Mouse (Mus musculus) heart, embryonic 14.5 days (tissue): ENCODE measurements at regions not wholly inside any gene's neighbourhood (a gene's known extent, or its start where the extent isn't known, plus 50 kb on each side); places are given as distances from the start of the nearest gene placed in this dataset.

Experiments used
- ATAC-seq: fragments of 200-750 bp; cut with Nextera tagmentation; 2 replicates; pipeline ENCODE4 v1.8.0; 2017; ENCODE audit warnings: low read depth, moderate TSS enrichment; ENCODE audit not compliant: insufficient number of reproducible peaks, insufficient read depth, low FRiP score
- H3K27ac ChIP-seq, 2 experiments: fragments of 200-500 bp in 1 of 2; fragments of 300-500 bp in 1 of 2; sonication (generic) in 1 of 2; replicated peaks in 1 of 2; 2 replicates each; pipeline ENCODE4 v1.5.1; 2012 to 2014; ENCODE audit warnings: low read depth in 2 of 2, low read length in 2 of 2, control low read depth in 1 of 2, mild to moderate bottlenecking in 1 of 2, mixed read lengths in 1 of 2; ENCODE audit not compliant: control insufficient read depth in 1 of 2, insufficient read depth in 1 of 2
- H3K27me3 ChIP-seq: fragments of 300-500 bp; sonication (generic); 2 replicates; pipeline ENCODE4 v1.6.1; 2014; ENCODE audit warnings: mild to moderate bottlenecking, low read length, control low read depth; ENCODE audit not compliant: control insufficient read depth, insufficient read depth
- H3K36me3 ChIP-seq: fragments of 300-500 bp; sonication (generic); 2 replicates; pipeline ENCODE4 v1.6.1; 2014; ENCODE audit warnings: mild to moderate bottlenecking, control low read depth, low read length, mixed read lengths; ENCODE audit not compliant: control insufficient read depth, insufficient read depth
- H3K4me1 ChIP-seq, 2 experiments: fragments of 200-500 bp in 1 of 2; fragments of 300-500 bp in 1 of 2; sonication (generic) in 1 of 2; 2 replicates each; pipeline ENCODE4 v1.6.1; 2012 to 2014; ENCODE audit warnings: low read length in 2 of 2, control low read depth in 1 of 2, mixed read lengths in 1 of 2; ENCODE audit not compliant: control insufficient read depth in 2 of 2, insufficient read depth in 2 of 2
- H3K4me2 ChIP-seq: fragments of 300-500 bp; sonication (generic); 2 replicates; pipeline ENCODE4 v1.6.1; 2014; ENCODE audit warnings: mild to moderate bottlenecking, low read length
- H3K4me3 ChIP-seq, 2 experiments: fragments of 200-500 bp in 1 of 2; fragments of 300-500 bp in 1 of 2; sonication (generic) in 1 of 2; 2 replicates each; pipeline ENCODE4 v1.5.1; 2012 to 2014; ENCODE audit warnings: low read length in 2 of 2, mild to moderate bottlenecking in 2 of 2, control low read depth in 1 of 2, low read depth in 1 of 2, moderate library complexity in 1 of 2; ENCODE audit not compliant: control insufficient read depth in 1 of 2, insufficient read depth in 1 of 2
- H3K9ac ChIP-seq: fragments of 300-500 bp; sonication (generic); 2 replicates; pipeline ENCODE4 v1.6.1; 2014; ENCODE audit warnings: mild to moderate bottlenecking, low read length
- H3K9me3 ChIP-seq: fragments of 300-500 bp; sonication (generic); 2 replicates; pipeline ENCODE4 v1.6.1; 2016; ENCODE audit warnings: low read length, control low read depth; ENCODE audit not compliant: control insufficient read depth
- WGBS: fragments of 180-500 bp; shearing (Covaris S2); extraction: QIAGEN DNeasy Blood & Tissue Kit; methylation state at CpG from one replicate; pipeline ENCODE4 v1.1.7; 2014; 5-methylcytosine and 5-hydroxymethylcytosine counted together

- Histone ChIP-seq H3K27me3 (peaks cover 20% of the 10 kb centered on the region; the same call in 1 of the 2 replicates), H3K9ac (no peak overlapping the region), H3K4me2 (no peak overlapping the region), H3K36me3 (no peaks in the 10 kb centered on the region), H3K4me1 (peaks cover 0 to 5% of the 10 kb centered on the region in 2 experiments; a peak in 1 of 4 replicates), H3K9me3 (no peaks in the 10 kb centered on the region), H3K27ac (no peak overlapping the region), H3K4me3 (no peak overlapping the region)
- ATAC-seq: no peak
- WGBS: 84% methylated on average over 10 of the region's 10 CpGs
Measured at GRCm38 (mm10) chr9:61162884-61163283, 209.3 kb upstream of the Tle3 start.

GRCm38 (mm10) chr9:61163671-61164288 lies 208.4 kb upstream of the Tle3 start:
- Histone ChIP-seq H3K36me3 (no peaks in the 10 kb centered on the region), H3K4me1 (peaks cover 0 to 5% of the 10 kb centered on the region in 2 experiments; a peak in 1 of 4 replicates), H3K27ac (0 out of 4 replicates have a peak overlapping the region, but pooled peaks of 1 of the 2 experiments have one; percentile 41), H3K4me3 (no peak overlapping the region), H3K4me2 (no peak overlapping the region), H3K9me3 (no peaks in the 10 kb centered on the region), H3K27me3 (peaks cover 20% of the 10 kb centered on the region; the same call in 1 of the 2 replicates), H3K9ac (no peak overlapping the region)
- ATAC-seq: no peak
- 79% methylated on average over 19 of the region's 19 CpGs for WGBS

DNA sequence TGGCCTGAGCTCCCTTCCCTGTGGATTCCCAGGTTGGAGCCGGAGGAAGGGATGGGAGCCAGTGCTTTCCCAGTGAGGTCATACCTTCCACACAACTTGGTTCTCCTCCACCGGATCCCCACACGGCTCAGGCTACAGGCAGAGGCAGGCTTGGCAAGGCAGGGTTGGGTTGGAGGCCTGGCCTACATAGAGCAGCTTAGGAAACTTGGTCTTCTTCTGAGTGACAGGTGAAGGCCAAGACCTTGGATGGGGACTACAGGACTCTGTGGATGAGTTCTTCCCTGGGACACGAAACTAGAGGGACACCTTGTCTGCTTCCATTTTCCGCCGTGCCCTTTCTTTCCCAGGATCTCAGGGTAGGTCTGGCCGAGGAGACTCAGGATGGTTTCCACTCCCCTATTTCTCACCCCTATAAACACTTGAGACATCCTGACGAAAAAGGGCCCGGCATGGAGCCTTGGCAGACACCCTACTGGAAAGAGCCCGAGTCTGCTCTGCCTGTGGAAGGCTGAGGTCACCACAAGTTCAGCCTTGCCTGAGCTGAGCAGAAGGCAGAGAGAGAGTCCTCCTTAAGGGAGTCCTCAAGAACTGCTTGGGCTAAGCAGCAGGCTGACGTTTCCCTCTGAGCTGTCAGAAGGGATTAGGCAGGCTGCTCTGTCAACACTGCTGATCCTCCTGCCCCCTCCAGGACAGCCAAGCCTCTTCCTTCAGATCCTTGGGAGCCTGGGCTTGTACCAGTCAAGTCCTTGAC lies 207.5 kb upstream of the Tle3 start:
- Histone ChIP-seq H3K4me2 (no peak overlapping the region), H3K27me3 (peaks cover 20% of the 10 kb centered on the region; the same call in 1 of the 2 replicates)

DNA sequence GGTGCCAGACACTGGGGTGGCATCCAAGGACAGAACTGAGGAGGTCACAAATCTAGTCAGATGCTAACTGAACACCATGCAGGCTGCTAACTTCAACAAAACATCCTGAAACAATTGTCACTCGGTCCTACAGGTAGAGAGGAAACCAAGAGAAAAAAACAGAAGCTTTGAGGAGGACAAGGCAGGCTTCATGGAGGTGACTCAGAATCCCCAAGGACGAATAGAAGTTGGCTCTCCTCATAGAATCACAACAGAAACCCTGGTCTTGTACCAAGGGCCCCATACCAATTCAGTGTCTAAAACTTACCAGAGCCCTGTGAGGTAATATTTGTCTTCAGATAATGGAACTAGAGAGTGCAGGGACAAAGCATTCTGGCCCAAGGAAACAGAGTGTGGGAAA lies 206.1 kb upstream of the Tle3 start:
- no peak for ATAC-seq
- Histone ChIP-seq H3K9ac (no peak overlapping the region), H3K36me3 (no peaks in the 10 kb centered on the region), H3K27ac (no peak overlapping the region), H3K4me1 (peaks cover 0 to 5% of the 10 kb centered on the region in 2 experiments; a peak in 1 of 4 replicates), H3K4me3 (no peak overlapping the region), H3K4me2 (no peak overlapping the region), H3K9me3 (no peaks in the 10 kb centered on the region), H3K27me3 (peaks cover 11% of the 10 kb centered on the region; the same call in 1 of the 2 replicates)
- 67% methylated on average over 2 of the region's 2 CpGs for WGBS

More for the DNA sequence above, 207.5 kb upstream of the Tle3 start:
- H3K36me3 ChIP-seq: no peaks in the 10 kb centered on the region
- no peak overlapping the region for H3K9ac ChIP-seq
- H3K9me3 ChIP-seq: no peaks in the 10 kb centered on the region
- no peak overlapping the region for H3K4me3 ChIP-seq
- peak overlapping the region in 1 of 2 experiments; percentile 41; a peak in 2 of 4 replicates for H3K27ac ChIP-seq
- peaks cover 0 to 5% of the 10 kb centered on the region in 2 experiments; a peak in 1 of 4 replicates for H3K4me1 ChIP-seq
- 45% methylated on average over 11 of the region's 11 CpGs for WGBS
- 0 out of 2 replicates have a peak, but pooled peaks have one; percentile 38 for ATAC-seq

DNA sequence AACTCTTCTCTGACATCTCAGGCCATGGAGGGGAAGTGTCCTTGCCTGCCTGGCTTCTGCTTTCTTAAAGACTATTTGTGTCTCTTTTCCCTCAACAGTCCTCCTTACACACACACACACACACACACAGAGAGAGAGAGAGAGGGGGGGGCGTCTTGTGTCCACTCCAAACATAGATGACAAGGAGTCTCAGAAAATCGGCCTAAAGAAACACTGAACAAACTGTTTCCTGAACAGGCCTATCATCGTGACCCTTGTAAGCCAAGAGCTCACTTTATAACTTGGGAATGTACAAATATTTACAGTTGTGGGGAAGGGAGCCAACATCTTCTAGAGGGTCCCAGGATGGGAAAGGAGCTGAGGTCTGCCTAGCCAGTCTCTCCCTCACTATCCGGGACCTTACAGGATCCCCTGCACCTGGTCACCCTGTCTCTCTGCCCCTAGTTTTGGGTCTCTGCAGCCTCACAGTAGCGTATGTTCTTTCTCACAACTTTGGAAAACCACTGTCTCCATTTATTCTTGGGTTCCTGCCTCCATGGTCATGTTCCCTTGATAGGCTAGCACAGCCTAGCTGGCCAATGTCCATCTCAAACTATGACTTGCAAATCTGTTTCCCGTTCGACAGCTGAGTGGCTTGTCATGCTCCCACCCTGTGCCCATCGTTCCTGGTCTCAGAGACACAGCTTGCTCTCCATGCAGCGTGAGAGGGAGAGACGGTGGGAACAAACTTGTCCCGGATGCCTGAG lies 204.9 kb upstream of the Tle3 start:
- no peak overlapping the region for H3K4me2 ChIP-seq
- no peak overlapping the region for H3K9ac ChIP-seq
- no peaks in the 10 kb centered on the region for H3K36me3 ChIP-seq
- H3K4me3 ChIP-seq: no peak overlapping the region
- WGBS: 66% methylated on average over 11 of the region's 11 CpGs
- peaks cover 0 to 5% of the 10 kb centered on the region in 2 experiments; a peak in 1 of 4 replicates for H3K4me1 ChIP-seq
- ATAC-seq: no peak
- H3K27me3 ChIP-seq: peaks cover 8% of the 10 kb centered on the region; the same call in 1 of the 2 replicates
- no peaks in the 10 kb centered on the region for H3K9me3 ChIP-seq
- no peak overlapping the region for H3K27ac ChIP-seq

- no peak for ATAC-seq
- Histone ChIP-seq H3K27ac (no peak overlapping the region), H3K27me3 (peaks cover 5% of the 10 kb centered on the region; the same call in 1 of the 2 replicates)
Measured at GRCm38 (mm10) chr9:61168931-61169330, 203.2 kb upstream of the Tle3 start.

DNA sequence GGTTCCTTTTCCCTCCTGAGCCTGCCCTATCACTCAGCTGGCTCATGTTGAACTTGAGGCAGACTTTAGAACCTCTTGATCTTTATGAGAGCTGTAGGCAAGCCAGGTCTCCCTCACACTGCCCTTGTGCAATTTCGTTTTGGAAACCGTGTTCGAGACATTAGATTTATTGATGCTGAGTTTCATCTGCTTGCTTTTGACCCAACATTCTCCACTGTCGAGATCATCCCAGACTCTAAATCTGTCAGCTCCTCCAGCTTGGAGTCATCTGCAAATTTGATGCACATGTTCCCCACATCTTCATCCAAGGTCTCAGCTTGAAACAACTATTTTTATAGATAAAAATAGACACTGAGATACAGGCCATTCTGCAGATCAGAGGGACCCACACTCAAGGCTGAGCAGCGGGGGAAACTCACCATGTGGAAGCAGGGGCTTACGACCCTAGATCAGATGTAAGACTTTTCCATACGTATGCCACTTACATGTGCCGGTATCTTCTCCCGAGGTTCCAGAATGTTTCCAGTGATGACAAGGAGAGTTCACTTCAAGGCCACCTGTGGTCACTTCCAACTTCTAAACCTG lies 202.6 kb upstream of the Tle3 start:
- no peaks in the 10 kb centered on the region for H3K36me3 ChIP-seq
- peaks cover 0 to 5% of the 10 kb centered on the region in 2 experiments; a peak in 1 of 4 replicates for H3K4me1 ChIP-seq
- ATAC-seq: no peak
- H3K27me3 ChIP-seq: peaks cover 5% of the 10 kb centered on the region; the same call in 1 of the 2 replicates
- no peaks in the 10 kb centered on the region for H3K9me3 ChIP-seq
- no peak overlapping the region for H3K27ac ChIP-seq
- no peak overlapping the region for H3K9ac ChIP-seq
- no peak overlapping the region for H3K4me3 ChIP-seq
- H3K4me2 ChIP-seq: no peak overlapping the region
- 84% methylated on average over 9 of the region's 9 CpGs for WGBS

More at GRCm38 (mm10) chr9:61168931-61169330, 203.2 kb upstream of the Tle3 start:
- H3K36me3 ChIP-seq: no peaks in the 10 kb centered on the region
- H3K4me1 ChIP-seq: peaks cover 0 to 5% of the 10 kb centered on the region in 2 experiments; a peak in 1 of 4 replicates
- WGBS: 83% methylated on average over 7 of the region's 7 CpGs
- H3K9me3 ChIP-seq: no peaks in the 10 kb centered on the region
- no peak overlapping the region for H3K4me3 ChIP-seq
- H3K9ac ChIP-seq: no peak overlapping the region
- no peak overlapping the region for H3K4me2 ChIP-seq
